21 mouse cellular contexts compared by ENCODE assay signal in the genomic region with DNA sequence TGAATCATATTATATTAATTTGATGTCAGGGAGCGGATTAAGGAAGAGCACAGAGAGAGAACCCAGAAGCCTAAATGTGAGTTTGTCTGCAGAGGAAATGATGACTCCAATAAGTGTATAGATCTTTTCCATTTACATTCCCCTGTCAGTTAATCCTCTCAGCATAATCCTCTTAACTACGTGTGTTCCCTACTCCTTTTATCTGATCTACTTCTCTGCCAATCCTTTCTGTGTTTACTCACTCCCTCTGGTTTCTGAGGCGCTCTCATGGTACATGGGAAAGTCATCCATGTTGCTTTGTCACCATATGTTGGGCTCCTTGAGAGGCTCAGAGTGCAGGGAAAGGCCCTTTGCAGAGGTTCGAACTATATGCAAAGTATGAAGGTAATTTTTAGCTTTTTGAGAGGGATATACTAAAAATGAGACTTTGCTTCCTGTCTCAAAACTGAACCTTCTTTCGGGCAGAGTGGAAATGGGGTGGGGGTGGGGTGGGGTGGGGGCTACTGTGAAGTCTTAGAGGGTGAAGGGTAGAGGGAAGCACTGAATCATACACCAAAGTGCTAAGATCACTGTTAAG.
"Had no signal": no experiment of that assay in that cellular context is flagged by ENCODE, and none has a peak within 500 bp of the region (broad histone marks: within the 10 kb centered on the region; RNA-seq: fewer than 3 reads in every experiment).

No protein-coding gene starts in this region.

- H3K4me3 ChIP-seq: intestine, embryonic 15.5 days; kidney, embryonic 15.5 days; left cerebral cortex, adult 2 months; limb, embryonic 12.5 days; limb, embryonic 15.5 days; neural tube, embryonic 12.5 days; neural tube, embryonic 15.5 days had no signal

- H3K4me1 ChIP-seq: intestine, embryonic 15.5 days; kidney, embryonic 15.5 days; limb, embryonic 12.5 days; limb, embryonic 15.5 days had no signal

- H3K27me3 ChIP-seq: intestine, embryonic 15.5 days; kidney, embryonic 15.5 days; limb, embryonic 12.5 days; limb, embryonic 15.5 days; neural tube, embryonic 12.5 days; neural tube, embryonic 15.5 days had no signal

- H3K36me3 ChIP-seq: intestine, embryonic 15.5 days; kidney, embryonic 15.5 days; limb, embryonic 12.5 days; limb, embryonic 15.5 days; neural tube, embryonic 12.5 days; neural tube, embryonic 15.5 days had no signal

- ATAC-seq: intestine, embryonic 15.5 days; liver, postnatal 0 days; lung, postnatal 0 days had no signal

- DNase-seq: kidney, adult 11 months; kidney, adult 8-10 months; kidney, postnatal 10 days; kidney, postnatal 36 days; layer of hippocampus, postnatal 36 days; liver, postnatal 0 days; lung, embryonic 14.5 days; right cerebral cortex, postnatal 25 days; thymus, adult 18-20 months; thymus, postnatal 4 days had no signal

- H3K9me3 ChIP-seq: intestine, embryonic 15.5 days; kidney, embryonic 15.5 days; limb, embryonic 12.5 days; limb, embryonic 15.5 days; neural tube, embryonic 12.5 days; neural tube, embryonic 15.5 days had no signal

- H3K4me2 ChIP-seq: intestine, embryonic 15.5 days; kidney, embryonic 15.5 days; limb, embryonic 12.5 days; limb, embryonic 15.5 days; liver, embryonic 11.5 days; lung, embryonic 14.5 days; neural tube, embryonic 12.5 days; neural tube, embryonic 15.5 days had no signal

- H3K27ac ChIP-seq: intestine, embryonic 15.5 days; kidney, embryonic 15.5 days; left cerebral cortex, adult 2 months; limb, embryonic 12.5 days; limb, embryonic 15.5 days; liver, embryonic 14.5 days; macrophage; neural tube, embryonic 12.5 days; neural tube, embryonic 15.5 days had no signal

- H3K9ac ChIP-seq: intestine, embryonic 15.5 days; kidney, embryonic 15.5 days; limb, embryonic 12.5 days; limb, embryonic 15.5 days; liver, embryonic 14.5 days; liver, postnatal 0 days; lung, embryonic 14.5 days; neural tube, embryonic 12.5 days; neural tube, embryonic 15.5 days had no signal
